Mouse (Mus musculus) brain, embryonic 14.5 days (tissue): ENCODE measurements around the gene Cadps. TPM values are rescaled to one million over a fixed set of nuclear protein-coding genes. Genes with fewer than 3 reads are reported as not detected.
A peak's percentile ranks its signal among the peaks of the same experiment; 100 is the strongest.
"Not testable (repeated sequence)": the region's sequence is repeated elsewhere in the genome, so short reads cannot be mapped to it uniquely, and the experiment has no call there.

ENCODE experiments used
- DNase-seq: peaks from one replicate; pipeline ENCODE4 v3.0.0-alpha.2; 2011; ENCODE audit warnings: low read depth
- CTCF ChIP-seq: fragments of 200-500 bp; IDR thresholded peaks from 2 replicates; pipeline ENCODE4 v1.5.1; 2012; ENCODE audit warnings: inconsistent platforms, mild to moderate bottlenecking, moderate library complexity, borderline replicate concordance; ENCODE audit not compliant: insufficient read depth, insufficient read length; ENCODE audit errors: extremely low read depth
- POLR2A ChIP-seq: fragments of 200-500 bp; IDR thresholded peaks from 2 replicates; pipeline ENCODE4 v1.6.1; 2012; ENCODE audit warnings: mild to moderate bottlenecking, inconsistent platforms, borderline replicate concordance; ENCODE audit not compliant: poor library complexity, insufficient read depth, insufficient read length, severe bottlenecking; ENCODE audit errors: extremely low read depth
- polyA plus RNA-seq: library from polyadenylated mRNA; depleted of rRNA; stranded (reverse); fragments of >200 nt; gene quantifications from 2 replicates; pipeline ENCODE4 v1.2.3, GENCODE M21; 2012

Gene Cadps
- polyA plus RNA-seq, 1 experiment = 146 TPM

- TF ChIP-seq POLR2A = no peak
- no peak for TF ChIP-seq CTCF
- DNase-seq = no peak
Observed at GRCm38 (mm10) chr14:12602080-12602479, 220.8 kb downstream of the Cadps start.

GRCm38 (mm10) chr14:12595326-12595725 is 227.6 kb downstream of the Cadps start:
- peak; percentile 80 for DNase-seq
- TF ChIP-seq CTCF (no peak), POLR2A (no peak)

- TF ChIP-seq POLR2A = no peak
- peak; percentile 90 for DNase-seq
Observed at GRCm38 (mm10) chr14:12592472-12593075, 230.3 kb downstream of the Cadps start.

- TF ChIP-seq POLR2A (no peak), CTCF (no peak)
- DNase-seq = no peak
Observed at GRCm38 (mm10) chr14:12591829-12592228, 231.1 kb downstream of the Cadps start.

GRCm38 (mm10) chr14:12583536-12583935 is 239.3 kb downstream of the Cadps start:
- TF ChIP-seq CTCF (no peak), POLR2A (no peak)
- no peak for DNase-seq

- no peak for TF ChIP-seq CTCF
- no peak for TF ChIP-seq POLR2A
- peak; percentile 27 for DNase-seq
Observed at GRCm38 (mm10) chr14:12581657-12582056, 241.2 kb downstream of the Cadps start.

- DNase-seq = no peak
- TF ChIP-seq POLR2A = no peak
- TF ChIP-seq CTCF = no peak
Observed at GRCm38 (mm10) chr14:12580786-12581185, 242.1 kb downstream of the Cadps start.

- no peak for TF ChIP-seq POLR2A
- no peak for TF ChIP-seq CTCF
Observed at GRCm38 (mm10) chr14:12578156-12578555, 244.7 kb downstream of the Cadps start.

GRCm38 (mm10) chr14:12577475-12578140 is 245.3 kb downstream of the Cadps start:
- TF ChIP-seq POLR2A = no peak
- no peak for TF ChIP-seq CTCF
- no peak for DNase-seq

More at GRCm38 (mm10) chr14:12578156-12578555, 244.7 kb downstream of the Cadps start:
- no peak for DNase-seq

GRCm38 (mm10) chr14:12575105-12575504 is 247.8 kb downstream of the Cadps start:
- no peak for TF ChIP-seq POLR2A
- peak; percentile 85 for TF ChIP-seq CTCF
- peak; percentile 90 for DNase-seq

GRCm38 (mm10) chr14:12574336-12574735 is 248.5 kb downstream of the Cadps start:
- DNase-seq = no peak
- no peak for TF ChIP-seq CTCF
- no peak for TF ChIP-seq POLR2A

GRCm38 (mm10) chr14:12561730-12562129 is 261.1 kb downstream of the Cadps start:
- not testable (repeated sequence) for DNase-seq
